In the genomic region with DNA sequence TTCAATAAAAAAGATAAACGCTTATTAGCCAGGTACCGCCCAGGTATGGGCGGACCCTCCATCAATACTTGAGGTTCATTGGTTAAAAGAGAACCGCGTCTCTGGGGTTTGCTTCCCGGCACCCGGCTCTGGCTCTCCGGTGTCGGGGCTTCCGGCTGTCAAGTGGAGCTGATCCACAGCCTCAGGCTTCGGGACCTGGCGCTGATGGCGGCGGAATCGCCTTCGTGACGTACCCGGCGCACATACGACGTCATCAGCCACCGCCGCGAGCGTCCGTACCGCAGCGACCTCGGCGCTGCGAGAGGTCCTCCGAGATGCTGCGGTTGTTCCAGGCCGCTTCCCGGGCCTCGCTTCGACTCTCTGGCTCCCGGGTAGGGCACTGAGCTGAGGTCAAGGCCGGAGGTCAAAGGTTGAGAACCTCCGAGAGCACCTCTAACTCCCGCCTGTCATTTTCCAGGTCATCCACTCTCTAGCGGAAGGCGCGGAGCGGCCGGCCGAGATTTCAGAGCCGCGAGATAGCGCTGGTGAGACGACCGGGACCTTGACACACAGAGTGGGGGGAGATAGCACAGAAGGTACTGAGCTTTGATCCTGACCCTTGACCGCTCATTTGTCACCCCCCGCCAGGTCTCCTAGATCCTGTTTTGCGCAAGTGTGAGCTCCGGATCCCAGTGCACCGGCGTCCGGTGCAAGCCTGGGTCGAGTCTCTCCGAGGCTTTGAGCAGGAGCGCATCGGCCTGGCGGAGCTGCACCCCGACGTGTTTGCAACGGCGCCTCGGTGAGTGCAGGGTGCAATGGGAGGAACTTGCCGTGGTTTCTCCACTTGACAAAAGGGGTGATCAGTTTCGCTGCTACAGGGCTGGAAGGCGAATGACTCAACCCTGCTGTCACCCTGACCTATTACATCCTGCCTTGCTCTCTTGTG, we compare ENCODE assay signal across 8 mouse cellular contexts. TPM values are rescaled to one million over a fixed set of nuclear protein-coding genes. Genes with fewer than 3 reads are reported as not detected.
DNase-seq lines count a peak whose midpoint lies in the region; ATAC-seq lines count a peak whose summit lies in the region.

A gene (plus strand): TSS at position 112 of the 925 bp plus-strand sequence.

- H3K4me1 ChIP-seq in megakaryocyte, embryonic 14.5 days = peaks cover 23% of the 10 kb centered on the region

- H3K4me3 ChIP-seq in megakaryocyte, embryonic 14.5 days (replicated peaks) = peak within 1 kb of the TSS; percentile 92

- no peaks in the 10 kb centered on the region for H3K27me3 ChIP-seq in megakaryocyte, embryonic 14.5 days (replicated peaks)

- peak; percentile 96 for DNase-seq in ZHBTc4 (ENCODE audit: low read depth, low spot score)
- DNase-seq in gastrocnemius, adult 8-10 months (ENCODE audit: low spot score in 2 of 2) = peak; percentile 54 to 69
- peak; percentile 67 for DNase-seq in hindlimb bud, embryonic 11.5 days (ENCODE audit: extremely low spot score, low read depth, low spot score)
- peak; percentile 87 to 92 for DNase-seq in left cerebral cortex, adult 8-10 months (ENCODE audit: low spot score in 2 of 2)
- DNase-seq in right cerebral cortex, postnatal 10 days (ENCODE audit: low spot score in 2 of 2) = peak; percentile 94 to 95
- peak; percentile 82 for DNase-seq in urinary bladder, postnatal 25 days (ENCODE audit: low spot score)

- H3K9me3 ChIP-seq in megakaryocyte, embryonic 14.5 days = no peaks in the 10 kb centered on the region

- ATAC-seq in common myeloid progenitor, adult 5-6 weeks (replicated peaks; ENCODE audit: low read depth, poor library complexity, severe bottlenecking) = peak; percentile 92

- H3K36me3 ChIP-seq in megakaryocyte, embryonic 14.5 days (replicated peaks; ENCODE audit: low read length) = peaks cover 35% of the 10 kb centered on the region

RNA-seq across cellular contexts. Expression of the gene that starts here (rescaled TPM):
- total RNA-seq in common myeloid progenitor, adult 5-6 weeks (2017) = 33.0 and 35.8 TPM in 2 replicates
- 10 to 100 TPM; 53.7 to 58.9 (median 55.7) TPM for total RNA-seq in gastrocnemius, adult 8-10 months (2022)
- total RNA-seq in left cerebral cortex, adult 8-10 months (2022) = 10 to 100 TPM; 55.3 to 68.0 (median 56.9) TPM
- 62.4 and 63.4 TPM in 2 replicates for polyA plus RNA-seq in megakaryocyte, embryonic 14.5 days (2012; ENCODE audit: insufficient read depth, low replicate concordance)

Comparison
In these comparisons a context has a peak if more than half of its experiments do, and no peak if none do; other contexts are left out.
1. Peak in every context shown above with its lines: DNase-seq, ATAC-seq and H3K4me3 ChIP-seq.